Mouse (Mus musculus): ENCODE data around the gene Bpifc.
"Not testable (repeated sequence)": the region's sequence is repeated elsewhere in the genome, so short reads cannot be mapped to it uniquely, and the experiment has no call there.

The Bpifc gene

GRCm38 (mm10) chr10:86011781-86012180, at the start of gene Bpifc:
Gene Bpifc (minus strand): TSS chr10:86011895.
- DNase-seq (ENCODE audit: low read depth, low spot score) = no peak

GRCm38 (mm10) chr10:86060267-86060666, 48.6 kb upstream of the Bpifc start:
- no peak for DNase-seq (ENCODE audit: low read depth, low spot score)

- no peak for DNase-seq (ENCODE audit: low read depth, low spot score)
These were observed 46.0 kb upstream of the Bpifc start for GRCm38 (mm10) chr10:86057712-86058111.

GRCm38 (mm10) chr10:86057286-86057685, 45.6 kb upstream of the Bpifc start:
- DNase-seq (ENCODE audit: low read depth, low spot score) = no peak

GRCm38 (mm10) chr10:86056297-86056903, 44.7 kb upstream of the Bpifc start:
- DNase-seq (ENCODE audit: low read depth, low spot score) = no peak

- DNase-seq (ENCODE audit: low read depth, low spot score) = no peak
These were observed 41.3 kb upstream of the Bpifc start for GRCm38 (mm10) chr10:86052818-86053522.

- no peak for DNase-seq (ENCODE audit: low read depth, low spot score)
These were observed 38.8 kb upstream of the Bpifc start for GRCm38 (mm10) chr10:86050522-86050921.

- DNase-seq (ENCODE audit: low read depth, low spot score) = no peak
These were observed 36.1 kb upstream of the Bpifc start for GRCm38 (mm10) chr10:86047786-86048185.

- no peak for DNase-seq (ENCODE audit: low read depth, low spot score)
These were observed 34.7 kb upstream of the Bpifc start for GRCm38 (mm10) chr10:86046371-86046770.

GRCm38 (mm10) chr10:86044066-86044465, 32.4 kb upstream of the Bpifc start:
- no peak for DNase-seq (ENCODE audit: low read depth, low spot score)

GRCm38 (mm10) chr10:86043651-86044050, 32.0 kb upstream of the Bpifc start:
- DNase-seq (ENCODE audit: low read depth, low spot score) = no peak

GRCm38 (mm10) chr10:86034007-86034728, 22.5 kb upstream of the Bpifc start:
- no peak for DNase-seq (ENCODE audit: low read depth, low spot score)

GRCm38 (mm10) chr10:86032517-86032916, 20.8 kb upstream of the Bpifc start:
- DNase-seq (ENCODE audit: low read depth, low spot score) = no peak

- DNase-seq (ENCODE audit: low read depth, low spot score) = no peak
These were observed 19.0 kb upstream of the Bpifc start for GRCm38 (mm10) chr10:86030743-86031142.

- not testable (repeated sequence) for DNase-seq (ENCODE audit: low read depth, low spot score)
These were observed 15.1 kb upstream of the Bpifc start for GRCm38 (mm10) chr10:86026807-86027206.

- no peak for DNase-seq (ENCODE audit: low read depth, low spot score)
These were observed 14.7 kb upstream of the Bpifc start for GRCm38 (mm10) chr10:86026354-86026753.

GRCm38 (mm10) chr10:86025906-86026305, 14.2 kb upstream of the Bpifc start:
- no peak for DNase-seq (ENCODE audit: low read depth, low spot score)

GRCm38 (mm10) chr10:86023149-86023548, 11.5 kb upstream of the Bpifc start:
- no peak for DNase-seq (ENCODE audit: low read depth, low spot score)

- DNase-seq (ENCODE audit: low read depth, low spot score) = no peak
These were observed 10.8 kb upstream of the Bpifc start for GRCm38 (mm10) chr10:86022474-86022816.

- DNase-seq (ENCODE audit: low read depth, low spot score) = peak; percentile 64
These were observed 10.2 kb upstream of the Bpifc start, which contains the start of gene Fbxo7 for GRCm38 (mm10) chr10:86021749-86022473. Gene Fbxo7 (plus strand): TSS chr10:86021972.

- no peak for DNase-seq (ENCODE audit: low read depth, low spot score)
These were observed 9.7 kb upstream of the Bpifc start for GRCm38 (mm10) chr10:86021408-86021748.

- DNase-seq (ENCODE audit: low read depth, low spot score) = no peak
These were observed 7.1 kb upstream of the Bpifc start for GRCm38 (mm10) chr10:86018813-86019212.
